Mouse (Mus musculus) layer of hippocampus, adult 2 months (tissue): Measurements from ENCODE around the gene Slf1. TPM values are rescaled to one million over a fixed set of nuclear protein-coding genes. Genes with fewer than 3 reads are reported as not detected.

ENCODE experiments used
- DNase-seq, 2 experiments: peaks; one replicate each; pipeline ENCODE4 v3.0.0; 2022; ENCODE audit warnings: low spot score in 2 of 2
- H3K27ac ChIP-seq: fragments of 200-600 bp; 2 replicates; pipeline ENCODE4 v1.8.1; 2022
- H3K4me3 ChIP-seq: fragments of 200-600 bp; 2 replicates; pipeline ENCODE4 v1.8.1; 2022; ENCODE audit warnings: mild to moderate bottlenecking
- CTCF ChIP-seq: fragments of 200-600 bp; conservative IDR thresholded peaks from 2 replicates; pipeline ENCODE4 v1.8.1; 2022; ENCODE audit warnings: antibody characterized with exemption, mild to moderate bottlenecking, moderate library complexity
- total RNA-seq, 2 experiments: library from RNA; stranded (reverse); gene quantifications; 2 replicates each; pipeline ENCODE4 v1.2.3; 2021

Slf1 gene
- total RNA-seq, 2 experiments from 2014 or later, result 16.7 to 17.4 TPM

DNA sequence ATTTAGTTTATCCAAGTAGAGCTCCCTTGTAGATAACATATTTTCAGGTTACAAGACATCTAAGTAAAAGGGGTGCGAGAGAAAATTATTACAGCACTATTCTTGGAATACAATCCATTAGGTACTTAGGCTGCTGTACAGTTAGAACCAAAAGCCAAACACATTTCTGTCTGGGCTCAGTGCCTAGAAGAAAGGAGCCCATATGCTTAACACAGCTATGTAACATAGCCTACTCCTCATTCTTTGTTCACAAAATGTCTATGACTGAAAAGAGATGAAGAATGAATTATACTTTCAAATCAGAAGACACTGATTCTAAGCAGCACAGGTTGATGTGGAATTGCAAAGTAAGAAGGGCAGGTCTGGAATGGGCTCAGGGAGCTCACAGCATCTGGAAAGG lies 86.8 kb downstream of the Slf1 start:
- peak overlapping the region; percentile 49 for H3K27ac ChIP-seq
- no peak overlapping the region for H3K4me3 ChIP-seq
- TF ChIP-seq CTCF, result no peak
- DNase-seq, result peak; percentile 44 to 55

DNA sequence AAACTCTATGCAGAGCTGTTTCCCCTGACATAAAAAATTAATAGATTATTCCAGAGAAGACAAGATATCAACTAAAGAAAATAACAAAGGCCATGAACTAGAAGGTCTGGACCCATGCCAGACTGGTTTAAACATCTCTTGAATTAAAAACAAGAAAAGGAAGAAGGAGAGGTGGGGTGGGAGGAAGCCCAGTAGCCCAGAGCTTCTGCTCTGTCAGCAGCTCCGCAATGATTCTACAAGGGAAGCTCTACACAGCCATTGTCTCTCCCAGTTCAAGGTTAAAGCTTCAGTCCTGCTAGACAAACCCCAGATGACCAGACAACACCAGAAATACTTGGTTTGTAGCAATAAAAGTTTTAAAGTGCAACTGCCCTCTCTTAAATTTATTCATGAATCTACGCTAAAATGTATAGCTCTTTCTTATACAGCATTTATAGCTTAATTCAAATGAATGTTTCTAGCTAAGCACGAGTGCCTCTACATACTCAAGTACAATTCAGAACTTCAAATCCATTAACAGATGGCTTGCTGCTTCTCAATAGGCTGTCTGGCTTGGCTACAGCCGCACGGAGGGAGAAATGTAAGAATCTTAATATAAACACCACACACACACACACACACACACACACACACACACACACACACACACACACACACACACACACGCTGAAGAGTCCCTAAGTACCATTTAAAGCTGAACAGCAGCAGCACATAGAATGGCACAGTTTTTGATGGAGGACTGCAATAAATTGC lies 87.9 kb downstream of the Slf1 start:
- no peak overlapping the region for H3K4me3 ChIP-seq
- peak in 1 of 2 experiments; percentile 8 for DNase-seq
- no peak for TF ChIP-seq CTCF
- H3K27ac ChIP-seq, result peak overlapping the region; percentile 51; the same call in 1 of the 2 replicates

DNA sequence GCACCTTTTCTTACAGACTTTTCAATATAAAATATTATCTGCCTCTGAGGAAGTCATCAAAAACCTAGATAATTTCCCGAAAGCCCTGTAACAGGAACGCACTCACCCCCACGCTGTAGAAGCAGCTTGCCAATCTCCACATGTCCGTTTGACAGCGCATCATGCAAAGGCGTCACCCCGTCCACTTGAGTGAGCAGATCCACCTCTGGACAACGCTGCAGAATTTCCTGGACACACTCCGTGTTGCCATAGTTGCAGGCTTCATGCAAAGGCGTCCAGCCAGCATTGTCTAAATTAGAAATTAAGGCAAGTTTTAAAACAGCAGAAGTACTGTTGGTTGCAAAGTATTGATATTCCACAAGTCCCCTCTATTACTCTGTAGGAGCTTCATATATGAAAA lies 88.9 kb downstream of the Slf1 start:
- Histone ChIP-seq H3K27ac (peak overlapping the region; percentile 43; the same call in 1 of the 2 replicates), H3K4me3 (peak overlapping the region; percentile 12; the same call in 1 of the 2 replicates)
- no peak for DNase-seq
- TF ChIP-seq CTCF, result no peak

GRCm38 (mm10) chr13:77045375-77045774 lies 89.9 kb downstream of the Slf1 start:
- Histone ChIP-seq H3K4me3 (no peak overlapping the region), H3K27ac (peak overlapping the region; percentile 48; the same call in 1 of the 2 replicates)
- DNase-seq, result peak in 1 of 2 experiments; percentile 21
- TF ChIP-seq CTCF, result peak; percentile 78

- no peak overlapping the region for H3K4me3 ChIP-seq
- no peak overlapping the region for H3K27ac ChIP-seq
- DNase-seq, result no peak
- no peak for TF ChIP-seq CTCF
Measured at GRCm38 (mm10) chr13:77043375-77043774, 91.9 kb downstream of the Slf1 start.

- H3K27ac ChIP-seq, result no peak overlapping the region
- no peak for DNase-seq
- H3K4me3 ChIP-seq, result no peak overlapping the region
- TF ChIP-seq CTCF, result no peak
Measured at GRCm38 (mm10) chr13:77029594-77029993, 105.7 kb downstream of the Slf1 start.

GRCm38 (mm10) chr13:77018851-77019250 lies 116.4 kb downstream of the Slf1 start:
- DNase-seq, result no peak
- no peak overlapping the region for H3K4me3 ChIP-seq
- TF ChIP-seq CTCF, result no peak
- no peak overlapping the region for H3K27ac ChIP-seq

DNA sequence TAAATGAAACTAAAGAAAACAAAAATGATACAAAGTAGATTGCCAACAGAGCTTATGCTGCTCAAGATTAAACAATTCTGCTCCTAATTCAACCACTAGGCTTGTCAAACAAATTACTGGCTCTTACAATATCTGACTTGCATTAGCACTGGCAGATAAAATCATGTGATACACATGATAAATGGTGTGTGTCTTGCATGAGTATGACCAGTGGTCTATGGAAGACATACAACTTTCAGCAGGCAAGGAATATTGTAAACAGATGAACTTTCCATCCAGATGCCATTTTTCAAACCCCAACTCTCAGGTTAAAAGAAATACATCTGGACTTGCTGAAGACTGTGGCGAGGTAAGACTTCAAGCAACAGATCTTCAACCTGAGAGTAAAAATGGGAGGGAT lies 131.6 kb downstream of the Slf1 start:
- no peak for TF ChIP-seq CTCF

DNA sequence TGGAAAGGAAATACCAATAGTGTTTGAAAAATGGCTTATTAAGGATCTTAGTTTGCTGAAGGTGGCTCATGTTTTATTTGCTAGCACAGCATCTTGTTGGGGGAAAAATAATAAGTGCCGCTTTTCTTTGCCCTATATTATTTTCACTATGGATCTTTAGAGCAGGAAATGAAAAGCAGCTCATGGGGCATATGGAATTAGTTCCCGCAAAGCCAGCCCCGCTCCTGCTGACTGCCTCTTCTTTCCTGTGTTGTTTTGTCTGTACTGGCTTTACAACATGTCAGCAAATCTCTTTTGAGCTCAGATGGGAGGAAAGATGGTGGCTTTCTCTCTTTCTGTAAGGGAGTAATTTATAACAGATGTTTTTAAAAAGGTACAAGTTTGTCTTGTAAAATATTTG lies 132.6 kb downstream of the Slf1 start:
- Histone ChIP-seq H3K27ac (no peak overlapping the region), H3K4me3 (no peak overlapping the region)
- TF ChIP-seq CTCF, result no peak
- no peak for DNase-seq

More for the DNA sequence above, 131.6 kb downstream of the Slf1 start:
- Histone ChIP-seq H3K27ac (no peak overlapping the region), H3K4me3 (no peak overlapping the region)
- no peak for DNase-seq

Other genes starting within 250 kb of the Slf1 start
- 10 to 100 TPM; 19.5 TPM for gene 2210408I21Rik, start 67 bp upstream of the Slf1 start, total RNA-seq